Mouse (Mus musculus) lung, postnatal 0 days (tissue): ENCODE results near the gene Jmjd1c.

ENCODE experiments used
- CTCF ChIP-seq: IDR thresholded peaks from 2 replicates; pipeline ENCODE4 v1.5.1; 2016; ENCODE audit warnings: antibody characterized with exemption, mild to moderate bottlenecking
- EP300 ChIP-seq: IDR thresholded peaks from 2 replicates; pipeline ENCODE4 v1.6.1; 2016; ENCODE audit warnings: antibody characterized with exemption, mild to moderate bottlenecking, control low read depth

- TF ChIP-seq CTCF (no peak), EP300 (no peak)
Observed at GRCm38 (mm10) chr10:67137437-67137836, 41.5 kb downstream of the Jmjd1c start.
